Mouse (Mus musculus): Measurements from ENCODE around the gene Eng. TPM values are rescaled to one million over a fixed set of nuclear protein-coding genes. Genes with fewer than 3 reads are reported as not detected.

Eng gene
- total and polyA plus RNA-seq, 3 experiments = 0.08 to 0.47 (median 0.13) TPM

DNA sequence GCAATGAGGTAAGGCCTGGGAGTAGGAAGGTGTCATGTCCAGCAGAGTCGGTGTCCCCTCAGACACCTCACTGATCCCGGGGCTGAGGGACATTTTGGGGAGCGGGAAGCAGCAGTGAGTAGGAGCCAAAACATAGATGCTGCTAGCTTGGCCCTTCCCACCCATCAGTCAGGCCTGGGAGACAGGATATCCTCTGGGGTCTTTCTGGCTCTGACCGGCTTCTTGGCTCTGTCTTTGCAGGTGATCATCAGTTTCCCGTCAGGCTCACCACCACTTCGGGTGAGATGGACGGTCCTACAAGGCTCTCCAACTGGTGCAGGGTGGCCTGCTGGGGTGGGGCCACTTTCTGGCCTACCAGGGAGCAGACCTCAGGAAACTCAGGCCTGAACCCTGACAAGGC is 31.3 kb downstream of the Eng start:
- Histone ChIP-seq H3K79me2 (replicated peaks; ENCODE audit: control insufficient read depth, extremely low read depth, insufficient read depth, poor library complexity, severe bottlenecking) (no peaks in the 10 kb centered on the region), H3K9ac (ENCODE audit: insufficient read depth, low read depth) (no peak overlapping the region), H3K27ac (ENCODE audit: insufficient read depth, low read depth) (no peak overlapping the region), H3K27me3 (replicated peaks) (no peaks in the 10 kb centered on the region), H3K9me3 (replicated peaks; ENCODE audit: low read length) (peaks cover 5% of the 10 kb centered on the region), H3K4me3 (replicated peaks in 1 of 3; ENCODE audit: low read depth in 2 of 3, low read length in 2 of 3, poor library complexity in 1 of 3) (no peak overlapping the region), H3K4me2 (ENCODE audit: insufficient read depth, low read depth, poor library complexity, severe bottlenecking) (no peak overlapping the region), H3K4me1 (ENCODE audit: control insufficient read depth in 1 of 2, insufficient read depth in 2 of 2) (peaks cover 9 to 16% of the 10 kb centered on the region in 2 experiments), H3K36me3 (replicated peaks in 1 of 2; ENCODE audit: control insufficient read depth in 1 of 2, insufficient read depth in 1 of 2, low read length in 1 of 2) (peaks cover 2 to 29% of the 10 kb centered on the region in 2 experiments)
- in situ Hi-C loops (cut with MboI; ENCODE audit: low pct_ligation_motif_present, low pct_unique_long_range_greater_than_20kb, low sequenced_read_pairs) (no loop called here), dilution Hi-C loops (cut with MboI; ENCODE audit: extremely low pct_ligation_motif_present, extremely low pct_unique_long_range_greater_than_20kb, low sequenced_read_pairs) (no loop called here)
- TF ChIP-seq CHD1 (IDR thresholded peaks at IDR 0.05; ENCODE audit: low read depth, low read length) (no peak), POLR2A (IDR thresholded peaks at IDR 0.05; ENCODE audit: low read depth, low read length) (no peak), USF2 (conservative IDR thresholded peaks at IDR 0.05; ENCODE audit: low read depth, low read length) (no peak), JUND (conservative IDR thresholded peaks at IDR 0.05; ENCODE audit: low read depth, low read length) (no peak), CTCF (conservative IDR thresholded peaks at IDR 0.05 in 1 of 2, IDR thresholded peaks at IDR 0.05 in 1 of 2; ENCODE audit: low read depth in 2 of 2, low read length in 2 of 2) (no peak), ETS1 (conservative IDR thresholded peaks at IDR 0.05; ENCODE audit: low read depth, low read length) (no peak), RAD21 (IDR thresholded peaks at IDR 0.05; ENCODE audit: low read depth, low read length) (no peak), MAZ (IDR thresholded peaks at IDR 0.05; ENCODE audit: low read depth, low read length) (no peak)
- DNase-seq (ENCODE audit: extremely low read depth) = no peak

GRCm38 (mm10) chr2:32680051-32680451 is 33.7 kb downstream of the Eng start:
- no peak overlapping the region for H3K4me2 ChIP-seq (ENCODE audit: insufficient read depth, low read depth, poor library complexity, severe bottlenecking)
- H3K9ac ChIP-seq (ENCODE audit: insufficient read depth, low read depth) = no peak overlapping the region
- peaks cover 5% of the 10 kb centered on the region for H3K9me3 ChIP-seq (replicated peaks; ENCODE audit: low read length)
- peaks cover 0 to 5% of the 10 kb centered on the region in 2 experiments; a peak in 2 of 4 replicates for H3K4me1 ChIP-seq (ENCODE audit: control insufficient read depth in 1 of 2, insufficient read depth in 2 of 2)
- H3K27ac ChIP-seq (ENCODE audit: insufficient read depth, low read depth) = no peak overlapping the region
- H3K79me2 ChIP-seq (replicated peaks; ENCODE audit: control insufficient read depth, extremely low read depth, insufficient read depth, poor library complexity, severe bottlenecking) = no peaks in the 10 kb centered on the region
- H3K4me3 ChIP-seq (replicated peaks in 1 of 3; ENCODE audit: low read depth in 2 of 3, low read length in 2 of 3, poor library complexity in 1 of 3) = no peak overlapping the region
- dilution Hi-C loops (cut with MboI; ENCODE audit: extremely low pct_ligation_motif_present, extremely low pct_unique_long_range_greater_than_20kb, low sequenced_read_pairs) = no loop called here
- DNase-seq (ENCODE audit: extremely low read depth) = no peak
- in situ Hi-C loops (cut with MboI; ENCODE audit: low pct_ligation_motif_present, low pct_unique_long_range_greater_than_20kb, low sequenced_read_pairs) = loop anchor here (5.0 kb wide), 1 partner anchor 93 kb away; the partner anchor contains the start of gene St6galnac4
- H3K27me3 ChIP-seq (replicated peaks) = no peaks in the 10 kb centered on the region
- peaks cover 20 to 53% of the 10 kb centered on the region in 2 experiments for H3K36me3 ChIP-seq (replicated peaks in 1 of 2; ENCODE audit: control insufficient read depth in 1 of 2, insufficient read depth in 1 of 2, low read length in 1 of 2)
- TF ChIP-seq USF2 (conservative IDR thresholded peaks at IDR 0.05; ENCODE audit: low read depth, low read length) = no peak
- TF ChIP-seq NELFE (IDR thresholded peaks at IDR 0.05; ENCODE audit: low read depth, low read length) = no peak
- TF ChIP-seq RAD21 (IDR thresholded peaks at IDR 0.05; ENCODE audit: low read depth, low read length) = no peak
- no peak for TF ChIP-seq MEF2A (IDR thresholded peaks at IDR 0.05; ENCODE audit: borderline replicate concordance, low read depth, low read length)
- no peak for TF ChIP-seq JUN (IDR thresholded peaks at IDR 0.05; ENCODE audit: insufficient read depth, low read depth, low read length)
- TF ChIP-seq SIN3A (IDR thresholded peaks at IDR 0.05; ENCODE audit: low read length) = no peak
- no peak for TF ChIP-seq EP300 (IDR thresholded peaks at IDR 0.05; ENCODE audit: low read length)
- TF ChIP-seq TCF12 (IDR thresholded peaks at IDR 0.05; ENCODE audit: low read depth, low read length) = no peak
- TF ChIP-seq UBTF (IDR thresholded peaks at IDR 0.05; ENCODE audit: low read depth, low read length) = no peak
- TF ChIP-seq KAT2A (IDR thresholded peaks at IDR 0.05; ENCODE audit: insufficient replicate concordance, low read length) = no peak
